Mouse (Mus musculus): Measurements from ENCODE around the gene Sdr42e1.

Sdr42e1 gene

GRCm38 (mm10) chr8:117660358-117661031, 13.0 kb downstream of the Sdr42e1 start:
- DNase-seq = peak; percentile 17

GRCm38 (mm10) chr8:117658990-117659389, 14.5 kb downstream of the Sdr42e1 start:
- no peak for DNase-seq

- DNase-seq = no peak
Observed at GRCm38 (mm10) chr8:117652318-117652717, 21.2 kb downstream of the Sdr42e1 start.

GRCm38 (mm10) chr8:117646440-117646839, 27.0 kb downstream of the Sdr42e1 start:
- no peak for DNase-seq

GRCm38 (mm10) chr8:117646020-117646419, 27.5 kb downstream of the Sdr42e1 start:
- peak; percentile 30 for DNase-seq

- no peak for DNase-seq
Observed at GRCm38 (mm10) chr8:117645486-117645885, 28.0 kb downstream of the Sdr42e1 start.

- DNase-seq = no peak
Observed at GRCm38 (mm10) chr8:117639631-117640030, 33.9 kb downstream of the Sdr42e1 start.

DNA sequence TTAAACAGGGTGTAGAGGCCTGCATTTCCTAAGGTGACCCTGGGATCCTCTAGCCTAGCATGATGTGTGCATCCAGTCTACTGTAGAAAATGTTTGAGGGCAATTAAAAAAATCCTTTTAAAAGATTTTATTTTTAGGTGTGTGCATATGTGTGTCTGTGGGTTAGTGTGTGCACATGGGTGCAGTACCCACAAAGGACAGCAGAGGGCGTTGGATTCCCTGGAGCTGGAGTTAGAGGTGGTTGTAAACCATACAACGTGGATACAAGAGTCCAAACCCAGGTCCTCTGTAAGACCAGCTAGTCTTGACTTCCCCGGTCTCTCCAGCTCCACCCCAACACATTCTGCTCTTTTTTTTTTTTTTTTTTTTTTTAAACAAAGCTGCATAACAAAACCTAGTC, 36.0 kb downstream of the Sdr42e1 start:
- DNase-seq = no peak

GRCm38 (mm10) chr8:117634406-117634805, 39.1 kb downstream of the Sdr42e1 start:
- DNase-seq = no peak

DNA sequence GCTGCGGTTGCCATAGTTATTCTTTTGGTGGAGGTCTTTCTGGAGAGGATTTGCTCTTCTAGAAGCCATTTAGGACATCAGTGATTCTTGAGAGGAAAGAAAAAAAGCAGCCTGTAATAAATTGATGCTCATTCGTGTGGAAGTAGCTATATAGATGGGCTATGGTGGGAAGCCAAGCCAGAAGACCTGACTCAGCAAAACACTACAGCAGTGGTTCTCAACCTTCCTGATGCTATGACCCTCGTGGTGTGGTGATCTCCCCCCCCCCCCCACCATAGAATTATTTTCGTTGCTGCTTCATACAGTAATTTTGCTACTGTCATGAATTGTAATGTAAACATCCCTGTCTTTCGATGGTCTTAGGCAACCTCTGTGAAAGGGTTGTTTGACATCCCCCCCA, 41.0 kb downstream of the Sdr42e1 start:
- DNase-seq = no peak

- DNase-seq = no peak
Observed at GRCm38 (mm10) chr8:117627096-117627495, 46.4 kb downstream of the Sdr42e1 start.

DNA sequence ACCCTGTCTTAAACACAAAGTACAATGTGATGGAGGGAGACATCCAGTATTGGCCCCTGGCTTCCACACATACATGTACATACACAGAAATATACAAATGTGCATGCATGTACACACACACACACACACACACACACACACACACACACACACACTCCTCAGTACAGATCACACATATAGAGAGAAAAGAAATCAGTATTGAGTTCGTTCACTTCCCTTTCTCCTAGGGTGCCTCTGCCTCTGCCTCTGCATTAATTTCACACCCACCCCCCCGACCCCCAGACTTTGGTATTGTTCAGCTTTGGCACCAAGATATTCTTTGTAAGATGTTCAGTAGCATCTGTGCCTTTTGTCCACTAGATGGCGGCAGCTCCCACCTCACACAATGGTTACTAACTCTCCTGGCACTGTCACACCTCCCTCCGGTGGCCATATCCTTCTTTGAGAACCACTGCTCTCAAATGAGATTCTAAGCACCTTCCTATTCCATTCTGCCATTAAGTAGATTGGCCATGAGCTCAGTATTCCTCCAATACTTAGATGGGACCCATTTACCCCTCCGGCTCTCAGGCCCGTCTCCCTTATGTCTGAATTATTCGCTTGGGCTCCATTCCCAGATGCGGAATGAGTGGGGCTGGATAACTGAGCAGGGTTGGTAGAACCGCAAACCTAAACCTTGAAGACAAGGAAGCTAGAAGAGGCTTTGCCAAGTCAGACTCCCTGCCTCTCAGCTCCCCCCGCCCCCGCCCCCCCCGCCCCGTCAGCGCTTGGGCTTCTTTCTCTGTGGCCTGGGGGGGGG, 47.2 kb downstream of the Sdr42e1 start:
- DNase-seq = peak; percentile 52

GRCm38 (mm10) chr8:117612861-117613260, 60.6 kb downstream of the Sdr42e1 start:
- no peak for DNase-seq
